Mouse (Mus musculus) megakaryocyte, adult 5-6 weeks (primary cell): ENCODE results near the gene Trabd2b. TPM values are rescaled to one million over a fixed set of nuclear protein-coding genes. Genes with fewer than 3 reads are reported as not detected.

Experiments used
- ATAC-seq: 2 replicates; pipeline ENCODE4 v1.8.0; 2016; ENCODE audit warnings: mild to moderate bottlenecking, inconsistent platforms; ENCODE audit not compliant: poor library complexity, severe bottlenecking
- total RNA-seq, 2 experiments: library from RNA; stranded (forward) in 1 of 2; stranded (reverse) in 1 of 2; fragments of 153-499, 151-499 nt in 1 of 2; fragments of 221-1000, 200-1000 nt in 1 of 2; gene quantifications; 2 replicates each; pipeline versions ENCODE4 v1.2.3 to v1.2.4; 2015 to 2017

Trabd2b gene
- total RNA-seq, 2 experiments from 2014 or later: under 0.01 TPM; not detected in 1

- ATAC-seq: no peak
These were observed 177.1 kb downstream of the Trabd2b start for GRCm38 (mm10) chr4:114583546-114584144.

GRCm38 (mm10) chr4:114584686-114585085, 178.2 kb downstream of the Trabd2b start:
- ATAC-seq: no peak

GRCm38 (mm10) chr4:114593554-114594215, 187.2 kb downstream of the Trabd2b start:
- no peak for ATAC-seq

- ATAC-seq: no peak
These were observed 188.7 kb downstream of the Trabd2b start for GRCm38 (mm10) chr4:114595188-114595701.

- ATAC-seq: no peak
These were observed 192.6 kb downstream of the Trabd2b start for GRCm38 (mm10) chr4:114599121-114599520.

GRCm38 (mm10) chr4:114601201-114602009, 194.9 kb downstream of the Trabd2b start:
- no peak for ATAC-seq

- no peak for ATAC-seq
These were observed 199.1 kb downstream of the Trabd2b start for GRCm38 (mm10) chr4:114605670-114606069.

GRCm38 (mm10) chr4:114607873-114608272, 201.3 kb downstream of the Trabd2b start:
- ATAC-seq: no peak

GRCm38 (mm10) chr4:114609297-114609696, 202.8 kb downstream of the Trabd2b start:
- ATAC-seq: no peak

- ATAC-seq: no peak
These were observed 204.8 kb downstream of the Trabd2b start for GRCm38 (mm10) chr4:114611166-114611929.

GRCm38 (mm10) chr4:114612032-114612431, 205.5 kb downstream of the Trabd2b start:
- ATAC-seq: no peak

GRCm38 (mm10) chr4:114612827-114613226, 206.3 kb downstream of the Trabd2b start:
- no peak for ATAC-seq

- no peak for ATAC-seq
These were observed 207.6 kb downstream of the Trabd2b start for GRCm38 (mm10) chr4:114614086-114614485.

GRCm38 (mm10) chr4:114615765-114616164, 209.2 kb downstream of the Trabd2b start:
- ATAC-seq: no peak

- ATAC-seq: no peak
These were observed 216.4 kb downstream of the Trabd2b start for GRCm38 (mm10) chr4:114622929-114623328.

- ATAC-seq: no peak
These were observed 217.8 kb downstream of the Trabd2b start for GRCm38 (mm10) chr4:114624114-114624910.

GRCm38 (mm10) chr4:114625357-114625756, 218.8 kb downstream of the Trabd2b start:
- no peak for ATAC-seq

- no peak for ATAC-seq
These were observed 219.4 kb downstream of the Trabd2b start for GRCm38 (mm10) chr4:114625920-114626319.

GRCm38 (mm10) chr4:114627674-114628293, 221.3 kb downstream of the Trabd2b start:
- ATAC-seq: no peak
